Mouse (Mus musculus) kidney, adult 18-20 months (tissue): Measurements from ENCODE around the gene Slc10a4.
A peak's percentile ranks its signal among the peaks of the same experiment; 100 is the strongest.

ENCODE experiments used
- DNase-seq: peaks from one replicate; pipeline ENCODE4 v3.0.0; 2021

The Slc10a4 gene

GRCm38 (mm10) chr5:73014745-73015144, 8.1 kb downstream of the Slc10a4 start:
- DNase-seq, result no peak

DNA sequence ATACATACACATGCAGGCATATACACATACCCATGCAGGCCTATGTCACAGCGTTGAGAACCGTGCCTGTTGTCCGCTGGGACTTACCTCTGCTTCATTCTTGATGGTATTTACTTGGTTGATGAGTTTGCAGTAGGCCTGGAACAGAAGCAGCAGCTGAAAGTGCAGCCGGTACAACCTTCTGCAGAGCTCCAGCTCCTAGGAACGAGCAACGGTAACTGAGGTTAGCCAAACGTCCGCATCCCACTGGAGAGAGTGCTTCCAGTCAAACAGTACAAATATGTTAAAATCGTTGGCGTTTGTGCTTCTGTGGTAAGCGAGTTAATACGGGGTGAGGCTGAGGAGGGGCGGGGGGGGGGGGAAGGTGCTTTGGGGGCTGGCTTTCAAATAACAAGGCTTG, 17.1 kb downstream of the Slc10a4 start:
- no peak for DNase-seq

GRCm38 (mm10) chr5:73028646-73029045, 22.0 kb downstream of the Slc10a4 start:
- no peak for DNase-seq

- DNase-seq, result no peak
Observed at GRCm38 (mm10) chr5:73032481-73032880, 25.8 kb downstream of the Slc10a4 start.

DNA sequence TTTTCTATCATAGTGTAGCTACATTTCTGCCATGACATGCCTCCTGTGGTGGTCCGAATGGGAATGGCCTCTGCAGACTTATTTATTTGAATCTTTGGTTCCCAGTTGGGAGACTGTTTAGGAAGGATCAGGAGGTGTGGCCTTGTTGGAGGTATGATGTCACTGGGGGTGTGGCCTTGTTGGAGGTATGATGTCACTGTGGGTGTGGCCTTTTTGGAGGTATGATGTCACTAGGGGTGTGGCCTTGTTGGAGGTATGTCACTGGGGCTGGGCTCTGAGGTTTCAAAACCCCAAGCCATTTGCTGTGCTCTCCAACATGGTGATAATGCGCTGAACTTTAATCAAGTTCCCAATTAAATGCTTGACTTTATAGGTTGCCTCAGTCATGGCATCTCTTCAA, 37.4 kb downstream of the Slc10a4 start:
- DNase-seq, result no peak

DNA sequence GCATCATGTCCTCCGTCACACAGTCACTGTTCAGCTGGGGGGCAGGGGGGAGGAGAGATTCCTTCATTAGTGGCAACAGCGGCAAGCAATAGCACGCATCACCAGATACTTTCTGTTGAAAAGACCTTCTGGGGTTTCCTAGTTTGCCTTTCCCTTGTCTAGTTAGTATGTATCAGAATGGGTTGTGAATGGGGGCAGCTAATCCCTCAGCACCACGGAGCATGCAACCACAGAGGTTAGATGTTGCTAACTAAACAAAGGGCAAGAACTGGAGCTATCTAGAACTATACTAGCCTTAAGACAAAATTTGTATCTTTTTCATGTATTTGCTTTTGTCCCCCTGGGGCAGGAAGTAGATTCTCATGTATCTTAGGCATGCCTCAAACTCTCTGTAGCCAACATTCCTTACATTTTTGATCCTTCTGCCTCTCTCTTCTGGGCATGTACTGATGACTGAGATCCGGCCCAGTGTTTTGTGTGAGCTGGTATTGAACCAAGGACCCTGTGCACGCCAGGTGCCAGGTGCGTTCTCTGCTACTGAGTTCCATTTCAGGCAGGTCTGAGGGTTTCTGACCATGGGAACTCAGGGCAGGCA, 41.1 kb downstream of the Slc10a4 start:
- no peak for DNase-seq

DNA sequence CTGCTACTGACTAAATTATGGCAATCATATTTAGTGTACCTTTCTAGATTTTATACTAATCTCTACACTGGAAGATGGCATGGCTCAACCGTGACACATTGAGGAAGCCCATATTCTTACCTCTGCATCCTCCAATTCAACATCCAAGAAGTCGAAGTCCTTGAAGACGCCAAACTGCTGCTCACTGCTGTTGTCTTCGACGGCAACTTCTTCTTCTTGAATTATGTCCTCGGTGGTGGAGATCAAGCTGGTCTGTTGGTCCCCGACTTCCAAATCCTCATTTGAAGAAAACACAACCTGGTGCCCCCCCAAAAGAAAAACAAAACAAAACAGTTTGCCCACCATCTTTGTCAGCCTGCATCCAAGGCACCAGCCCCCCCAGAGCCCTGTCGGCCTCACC, 47.2 kb downstream of the Slc10a4 start:
- no peak for DNase-seq

DNA sequence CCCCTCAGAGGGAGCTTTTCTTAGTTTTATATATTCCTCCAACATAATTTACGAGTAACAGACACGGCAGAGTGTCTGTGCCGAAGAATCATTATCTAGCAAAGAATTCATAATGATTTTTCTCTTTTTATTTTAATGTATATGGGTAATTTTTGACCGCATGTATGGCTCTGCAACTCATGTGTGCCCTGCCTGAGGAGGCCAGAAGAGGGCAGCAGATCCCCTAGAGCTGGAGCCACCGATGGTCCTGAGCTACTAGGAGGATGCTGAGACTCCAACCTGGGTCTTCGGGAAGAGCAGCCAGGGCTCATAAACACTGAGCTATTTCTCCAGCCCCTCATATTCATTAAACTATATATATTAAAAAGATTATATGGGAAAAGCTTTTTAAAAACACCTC, 49.8 kb downstream of the Slc10a4 start:
- DNase-seq, result peak; percentile 13

DNA sequence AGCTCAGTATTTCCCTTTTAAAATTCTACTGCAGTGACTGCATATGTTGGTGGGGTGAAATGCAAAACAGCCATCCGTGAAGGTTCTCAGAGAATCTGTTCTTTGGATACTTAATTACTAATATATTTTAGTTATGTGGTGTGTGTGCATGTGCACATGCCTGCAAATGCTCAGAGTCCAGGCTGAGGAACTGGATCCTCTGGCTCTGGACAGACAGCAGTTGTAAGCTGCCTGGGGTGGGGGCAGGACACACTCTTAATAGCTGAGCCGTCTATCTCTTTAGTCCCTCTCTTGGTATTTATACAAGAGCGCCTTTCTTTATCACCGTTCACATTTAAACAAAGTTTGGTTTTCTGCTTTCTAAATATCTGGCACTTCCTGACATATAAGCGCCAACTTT, 50.3 kb downstream of the Slc10a4 start:
- no peak for DNase-seq

DNA sequence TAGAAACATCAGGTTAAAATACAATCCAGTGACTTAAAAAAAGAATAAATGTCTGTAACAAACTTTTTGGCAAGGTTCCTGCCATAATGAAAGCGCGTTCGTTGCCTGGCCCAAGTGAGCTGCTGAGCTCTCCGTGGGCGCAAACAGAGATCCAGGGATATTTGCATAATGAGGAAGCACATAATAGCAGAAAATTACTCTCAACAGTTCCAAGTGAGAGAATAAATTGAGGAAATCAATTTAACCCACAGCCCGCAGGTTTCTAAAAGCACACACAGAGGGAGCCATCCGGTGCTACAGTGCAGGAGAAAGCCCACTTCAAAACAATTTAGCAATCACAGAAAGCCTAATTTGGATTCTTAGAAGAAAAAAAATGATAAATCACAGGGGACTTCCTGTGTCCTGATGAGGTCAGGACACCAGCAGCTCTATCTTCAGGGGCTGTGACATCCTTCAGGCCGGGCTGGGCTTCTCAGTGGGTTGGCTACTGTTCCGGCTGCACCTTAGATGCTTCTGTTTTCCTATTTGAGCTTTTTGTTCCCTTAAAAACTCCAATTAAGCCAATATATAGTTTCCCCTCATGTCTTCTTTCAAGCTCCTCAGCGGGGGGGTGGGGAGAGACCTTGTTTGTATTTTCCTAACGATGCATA, 54.9 kb downstream of the Slc10a4 start:
- no peak for DNase-seq
